Mouse (Mus musculus): ENCODE measurements at regions not wholly inside any gene's neighbourhood (a gene's known extent, or its start where the extent isn't known, plus 50 kb on each side); places are given as distances from the start of the nearest gene placed in this dataset.
A peak's percentile ranks its signal among the peaks of the same experiment; 100 is the strongest.

DNA sequence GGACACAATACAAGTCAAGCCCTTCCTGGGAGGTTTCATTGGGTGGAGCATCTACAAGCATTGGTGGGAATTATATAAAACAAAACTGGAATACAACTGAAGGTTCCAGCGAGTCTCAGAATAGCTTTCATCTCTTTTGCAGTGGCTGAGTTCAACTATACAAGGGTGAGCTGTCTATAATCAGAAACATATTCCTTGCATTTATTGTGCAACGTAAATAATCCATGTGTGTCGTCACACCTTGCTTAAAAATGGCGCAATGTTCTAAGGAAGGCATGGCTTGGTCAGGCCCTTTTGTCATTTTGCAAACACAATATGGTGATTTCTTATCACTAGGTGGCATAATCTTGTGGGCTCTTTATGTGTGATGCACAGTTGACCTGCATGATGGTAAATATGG is 320.8 kb upstream of the Sox11 start:
- Histone ChIP-seq H3K36me3 (no peaks in the 10 kb centered on the region), H3K4me2 (no peak overlapping the region), H3K27me3 (no peaks in the 10 kb centered on the region), H3K4me1 (replicated peaks) (peaks cover 30% of the 10 kb centered on the region), H3K9me3 (replicated peaks) (no peaks in the 10 kb centered on the region), H3K4me3 (replicated peaks) (no peak overlapping the region), H3K27ac (no peak overlapping the region), H3K9ac (no peak overlapping the region)
- no peak for ATAC-seq (ENCODE audit: low read depth)
- 71% methylated on average over 4 of the region's 4 CpGs for WGBS (ENCODE audit: insufficient replicate concordance)
- no peak for DNase-seq

DNA sequence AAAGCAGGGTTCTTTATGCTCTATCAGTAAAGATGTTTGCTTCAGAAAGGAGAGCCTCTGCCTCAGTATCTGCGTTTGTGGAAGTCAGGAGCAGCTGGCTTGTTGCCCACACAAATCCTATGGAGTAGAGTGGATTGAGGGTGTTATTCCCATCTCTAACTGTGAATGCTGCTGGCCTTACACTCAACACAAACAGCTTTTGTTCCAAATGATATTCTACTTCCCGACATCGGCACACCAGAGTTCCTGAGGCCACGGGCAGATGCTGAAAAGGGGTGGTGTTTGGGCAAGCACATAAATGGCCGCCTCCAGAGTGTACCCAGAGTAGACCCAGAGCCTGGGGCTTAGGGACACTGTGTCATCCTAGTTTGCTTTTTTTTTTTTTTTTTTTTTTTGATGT is 320.3 kb upstream of the Sox11 start:
- H3K9ac ChIP-seq = no peak overlapping the region
- DNase-seq (no peak), ATAC-seq (ENCODE audit: low read depth) (no peak)
- WGBS (ENCODE audit: insufficient replicate concordance) = 73% methylated on average over 5 of the region's 5 CpGs
- no peaks in the 10 kb centered on the region for H3K36me3 ChIP-seq
- H3K4me2 ChIP-seq = no peak overlapping the region
- H3K27ac ChIP-seq = no peak overlapping the region
- no peaks in the 10 kb centered on the region for H3K27me3 ChIP-seq
- H3K9me3 ChIP-seq (replicated peaks) = no peaks in the 10 kb centered on the region
- no peak overlapping the region for H3K4me3 ChIP-seq (replicated peaks)
- peaks cover 30% of the 10 kb centered on the region for H3K4me1 ChIP-seq (replicated peaks)

DNA sequence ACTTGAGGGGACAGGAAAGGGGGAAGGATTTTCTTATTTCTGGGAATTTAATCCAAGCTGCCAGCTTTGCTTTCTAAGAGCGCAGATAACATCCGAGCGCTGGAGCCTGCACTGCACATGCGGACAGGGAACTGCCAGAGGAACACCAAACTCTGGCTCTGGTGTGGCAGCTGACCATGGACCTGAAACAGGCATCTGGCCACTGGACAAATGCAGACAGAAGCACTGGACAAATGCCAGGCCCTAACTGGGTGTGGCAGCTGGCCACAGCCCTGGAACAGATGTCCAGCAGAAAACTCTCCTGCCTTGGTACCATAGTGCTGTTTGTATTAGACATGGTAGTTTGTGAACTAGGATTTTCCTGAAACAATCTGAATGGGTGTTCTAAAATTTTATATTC is 315.2 kb upstream of the Sox11 start:
- H3K27ac ChIP-seq = no peak overlapping the region
- no peak for ATAC-seq (ENCODE audit: low read depth)
- H3K4me3 ChIP-seq (replicated peaks) = no peak overlapping the region
- H3K27me3 ChIP-seq = no peaks in the 10 kb centered on the region
- H3K9me3 ChIP-seq (replicated peaks) = no peaks in the 10 kb centered on the region
- DNase-seq = no peak
- WGBS (ENCODE audit: insufficient replicate concordance) = 80% methylated on average over 4 of the region's 4 CpGs
- H3K4me2 ChIP-seq = no peak overlapping the region
- H3K9ac ChIP-seq = no peak overlapping the region
- H3K4me1 ChIP-seq (replicated peaks) = peaks cover 11% of the 10 kb centered on the region
- no peaks in the 10 kb centered on the region for H3K36me3 ChIP-seq

DNA sequence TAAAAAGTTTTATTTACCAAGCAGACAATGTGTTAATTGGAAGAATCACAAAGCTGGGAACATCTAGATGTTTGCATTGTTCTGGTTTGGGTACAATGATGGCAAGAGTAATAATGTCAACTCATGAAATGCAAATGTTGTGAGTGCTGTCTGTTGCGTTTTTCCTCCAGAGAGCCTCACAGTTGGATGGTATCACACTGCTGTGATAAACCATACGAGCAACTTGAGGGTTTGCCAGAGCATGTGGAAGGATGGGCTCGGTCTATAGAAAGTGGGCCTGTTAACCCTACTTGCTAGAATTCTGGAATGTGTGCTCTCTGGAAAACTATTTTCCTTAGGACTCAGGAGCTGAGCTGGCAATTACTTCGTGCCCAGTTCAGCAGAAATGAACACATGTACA is 311.2 kb upstream of the Sox11 start:
- ATAC-seq (ENCODE audit: low read depth) = no peak
- Histone ChIP-seq H3K27ac (no peak overlapping the region), H3K36me3 (no peaks in the 10 kb centered on the region), H3K4me2 (no peak overlapping the region), H3K27me3 (no peaks in the 10 kb centered on the region), H3K4me3 (replicated peaks) (no peak overlapping the region), H3K9ac (no peak overlapping the region), H3K9me3 (replicated peaks) (no peaks in the 10 kb centered on the region), H3K4me1 (replicated peaks) (no peaks in the 10 kb centered on the region)
- WGBS (ENCODE audit: insufficient replicate concordance) = 59% methylated on average over 4 of the region's 4 CpGs
- no peak for DNase-seq

DNA sequence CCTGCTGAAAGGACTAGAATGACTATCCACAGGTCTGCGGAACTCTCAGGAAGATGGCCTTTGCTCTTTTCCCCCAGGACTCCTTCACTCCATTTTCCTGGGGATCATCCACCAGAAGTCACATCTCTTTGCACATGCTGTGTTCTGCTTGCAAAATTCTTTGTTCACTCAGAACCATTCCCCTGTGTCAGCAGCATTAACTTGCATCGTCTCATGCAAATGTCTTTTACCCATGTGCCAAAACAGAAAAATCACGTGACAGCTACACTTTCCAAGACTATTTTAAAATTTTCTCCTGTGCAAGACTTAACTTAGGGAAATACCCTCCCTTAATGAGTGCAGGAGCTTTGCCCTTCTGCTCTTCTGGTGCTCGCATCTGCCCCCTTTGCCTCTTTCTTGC is 306.2 kb upstream of the Sox11 start:
- Histone ChIP-seq H3K27ac (no peak overlapping the region), H3K27me3 (no peaks in the 10 kb centered on the region), H3K9ac (no peak overlapping the region), H3K4me1 (replicated peaks) (no peaks in the 10 kb centered on the region), H3K36me3 (no peaks in the 10 kb centered on the region), H3K9me3 (replicated peaks) (no peaks in the 10 kb centered on the region), H3K4me3 (replicated peaks) (no peak overlapping the region), H3K4me2 (no peak overlapping the region)
- DNase-seq = no peak
- whole genome bisulfite sequencing (ENCODE audit: insufficient replicate concordance) = 65% methylated on average over 4 of the region's 4 CpGs
- ATAC-seq (ENCODE audit: low read depth) = no peak

DNA sequence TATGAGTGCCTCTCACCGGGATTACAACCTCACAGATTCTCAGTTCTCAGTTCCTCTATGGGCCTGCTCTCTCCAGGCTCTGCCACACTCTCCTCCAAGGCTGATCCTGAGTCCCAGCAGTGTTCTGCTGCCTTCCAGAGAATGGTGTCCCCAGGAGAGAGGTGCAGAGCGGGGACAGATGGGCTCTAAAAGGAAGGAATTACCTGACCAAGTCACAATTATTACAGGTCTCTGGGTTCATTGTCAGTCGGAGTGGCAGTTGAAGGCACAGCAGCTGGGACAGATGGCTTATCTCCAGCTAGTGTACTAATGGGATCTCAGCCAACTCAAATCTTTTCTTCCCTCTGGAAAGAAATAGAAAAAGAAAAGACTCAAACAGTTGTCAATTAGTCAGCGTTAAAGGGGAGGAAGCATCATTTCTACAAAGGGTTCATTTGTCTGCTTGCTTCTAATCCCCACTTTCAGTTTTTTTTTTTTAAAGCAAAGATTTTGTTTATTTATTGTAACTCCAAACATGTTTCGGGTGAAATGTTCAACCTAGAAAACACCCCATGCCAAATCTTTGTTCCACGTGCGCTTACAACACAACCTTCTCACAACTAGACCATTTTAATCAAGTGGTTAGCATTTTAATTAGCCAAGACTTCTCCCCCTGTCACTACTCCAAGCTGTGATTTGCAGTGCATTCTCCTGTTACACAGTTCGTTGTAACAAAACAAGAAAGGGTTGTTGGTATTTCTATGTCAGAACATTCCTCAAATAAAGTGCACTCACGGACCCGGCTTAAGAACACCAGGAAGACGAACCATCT is 304.3 kb upstream of the Sox11 start:
- Histone ChIP-seq H3K9ac (no peak overlapping the region), H3K27me3 (no peaks in the 10 kb centered on the region), H3K4me3 (replicated peaks) (no peak overlapping the region), H3K4me2 (no peak overlapping the region), H3K36me3 (no peaks in the 10 kb centered on the region), H3K4me1 (replicated peaks) (no peaks in the 10 kb centered on the region), H3K27ac (no peak overlapping the region), H3K9me3 (replicated peaks) (no peaks in the 10 kb centered on the region)
- ATAC-seq (ENCODE audit: low read depth) = no peak
- 70% methylated on average over 11 of the region's 11 CpGs for WGBS (ENCODE audit: insufficient replicate concordance)
- DNase-seq = no peak

DNA sequence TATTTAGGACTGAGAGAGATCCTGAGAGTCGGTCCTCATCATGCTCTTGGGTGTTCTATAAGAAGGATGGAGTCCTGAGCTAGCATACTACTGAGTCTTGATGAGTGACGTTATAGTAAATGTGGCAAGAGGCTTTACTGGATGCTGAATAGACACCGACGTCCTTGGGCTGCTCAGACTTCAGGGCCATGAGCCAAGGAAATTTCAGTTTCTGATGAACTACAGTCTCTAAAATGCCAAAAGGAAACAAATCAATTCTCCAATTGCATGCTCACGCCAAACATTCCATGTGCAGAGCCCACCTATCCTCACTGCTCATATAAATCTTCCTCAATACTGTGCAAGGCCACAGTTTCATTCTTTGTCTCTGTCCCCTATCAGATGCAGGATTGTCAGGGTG is 277.2 kb upstream of the Sox11 start:
- H3K4me3 ChIP-seq (replicated peaks) = no peak overlapping the region

DNA sequence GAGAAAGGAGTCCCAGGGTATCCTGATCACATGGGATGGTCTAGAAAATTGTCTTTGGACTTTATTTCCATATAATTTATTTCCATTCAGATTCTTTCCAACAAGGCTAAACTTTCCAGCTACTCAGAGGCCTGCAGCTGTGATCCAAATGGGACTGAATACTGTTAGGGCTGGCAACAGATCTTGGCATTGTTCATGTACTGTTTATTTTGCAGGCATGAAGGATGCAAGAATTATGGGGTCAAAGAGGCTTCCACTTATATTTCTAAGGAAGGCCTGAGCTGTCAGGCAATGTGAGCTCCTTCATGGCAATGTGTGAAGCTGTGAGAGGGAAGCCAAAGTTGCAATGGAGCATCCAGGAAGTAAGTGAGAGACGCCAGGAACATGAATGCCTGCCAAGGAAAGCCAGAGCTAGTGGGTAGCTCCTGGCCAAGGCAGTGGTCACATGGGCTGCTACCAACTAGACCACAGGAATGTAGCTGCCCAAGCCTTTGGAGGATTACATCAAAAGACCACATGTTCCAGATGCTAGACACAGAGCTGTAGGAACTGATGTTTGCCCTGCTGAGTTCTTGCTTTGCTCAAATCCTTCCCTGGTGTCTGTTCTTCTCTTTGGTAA is 261.8 kb upstream of the Sox11 start:
- WGBS (ENCODE audit: insufficient replicate concordance) = 10% methylated on average over 1 of the region's 1 CpGs
- no peak for DNase-seq

More for the DNA sequence above, 277.2 kb upstream of the Sox11 start:
- Histone ChIP-seq H3K27ac (no peak overlapping the region), H3K9ac (no peak overlapping the region), H3K36me3 (no peaks in the 10 kb centered on the region), H3K9me3 (replicated peaks) (no peaks in the 10 kb centered on the region), H3K4me1 (replicated peaks) (no peaks in the 10 kb centered on the region), H3K4me2 (no peak overlapping the region), H3K27me3 (no peaks in the 10 kb centered on the region)
- ATAC-seq (ENCODE audit: low read depth) (no peak), DNase-seq (no peak)
- WGBS (ENCODE audit: insufficient replicate concordance) = 76% methylated on average over 5 of the region's 5 CpGs

DNA sequence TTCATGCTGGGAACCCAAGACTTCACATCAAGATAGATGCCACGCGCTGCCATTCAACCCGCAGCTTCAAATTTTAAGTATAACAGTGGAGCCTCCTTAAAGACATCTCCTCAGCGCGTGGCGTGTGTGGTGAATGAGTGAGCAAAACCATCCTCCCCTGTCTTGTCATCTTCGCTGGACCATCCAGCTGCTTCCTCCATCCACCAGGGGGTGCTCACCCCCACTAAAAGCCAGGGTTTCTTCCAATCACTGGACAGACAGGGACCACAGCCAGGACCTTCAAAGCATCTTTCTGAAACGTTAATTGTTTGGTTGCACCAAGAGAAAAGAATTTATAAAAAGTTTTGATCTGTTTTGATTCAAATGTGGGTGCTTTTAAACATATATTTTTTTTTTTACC is 256.8 kb upstream of the Sox11 start:
- DNase-seq = peak; percentile 4
- ATAC-seq (ENCODE audit: low read depth) = no peak
- 20% methylated on average over 8 of the region's 8 CpGs for WGBS (ENCODE audit: insufficient replicate concordance)
- Histone ChIP-seq H3K4me2 (no peak overlapping the region), H3K9me3 (replicated peaks) (no peaks in the 10 kb centered on the region), H3K36me3 (no peaks in the 10 kb centered on the region), H3K27ac (no peak overlapping the region), H3K4me1 (replicated peaks) (no peaks in the 10 kb centered on the region), H3K4me3 (replicated peaks) (no peak overlapping the region), H3K9ac (no peak overlapping the region), H3K27me3 (no peaks in the 10 kb centered on the region)

More for the DNA sequence above, 261.8 kb upstream of the Sox11 start:
- H3K4me1 ChIP-seq (replicated peaks) = no peaks in the 10 kb centered on the region
- no peaks in the 10 kb centered on the region for H3K9me3 ChIP-seq (replicated peaks)
- no peak overlapping the region for H3K4me3 ChIP-seq (replicated peaks)
- no peak overlapping the region for H3K4me2 ChIP-seq
- no peaks in the 10 kb centered on the region for H3K27me3 ChIP-seq
- no peak overlapping the region for H3K27ac ChIP-seq
- no peaks in the 10 kb centered on the region for H3K36me3 ChIP-seq
- no peak overlapping the region for H3K9ac ChIP-seq
- no peak for ATAC-seq (ENCODE audit: low read depth)

DNA sequence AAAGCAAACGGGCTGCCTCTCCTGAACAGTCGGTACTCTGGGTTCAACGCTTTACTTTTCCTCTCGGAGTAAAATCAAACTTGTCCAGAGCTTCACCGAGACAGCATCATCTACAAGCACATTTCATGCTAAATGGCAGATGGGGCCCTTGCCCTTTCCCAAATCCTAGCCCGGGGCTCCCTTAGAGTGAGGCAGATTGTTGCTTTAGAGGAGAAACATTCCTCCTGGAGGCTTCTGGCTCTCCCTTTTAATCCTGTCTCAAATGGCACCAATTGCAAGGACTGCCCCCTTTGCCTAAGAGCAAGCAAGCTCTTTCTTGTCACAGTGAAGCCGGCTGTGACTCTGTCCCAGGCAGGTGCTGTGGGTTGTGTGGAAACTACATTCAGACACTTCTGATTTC is 255.5 kb upstream of the Sox11 start:
- Histone ChIP-seq H3K36me3 (no peaks in the 10 kb centered on the region), H3K4me1 (replicated peaks) (no peaks in the 10 kb centered on the region), H3K9me3 (replicated peaks) (no peaks in the 10 kb centered on the region), H3K4me3 (replicated peaks) (no peak overlapping the region), H3K27me3 (no peaks in the 10 kb centered on the region), H3K4me2 (no peak overlapping the region), H3K9ac (no peak overlapping the region), H3K27ac (no peak overlapping the region)
- ATAC-seq (ENCODE audit: low read depth) = no peak
- DNase-seq = no peak
- 66% methylated on average over 7 of the region's 7 CpGs for WGBS (ENCODE audit: insufficient replicate concordance)

DNA sequence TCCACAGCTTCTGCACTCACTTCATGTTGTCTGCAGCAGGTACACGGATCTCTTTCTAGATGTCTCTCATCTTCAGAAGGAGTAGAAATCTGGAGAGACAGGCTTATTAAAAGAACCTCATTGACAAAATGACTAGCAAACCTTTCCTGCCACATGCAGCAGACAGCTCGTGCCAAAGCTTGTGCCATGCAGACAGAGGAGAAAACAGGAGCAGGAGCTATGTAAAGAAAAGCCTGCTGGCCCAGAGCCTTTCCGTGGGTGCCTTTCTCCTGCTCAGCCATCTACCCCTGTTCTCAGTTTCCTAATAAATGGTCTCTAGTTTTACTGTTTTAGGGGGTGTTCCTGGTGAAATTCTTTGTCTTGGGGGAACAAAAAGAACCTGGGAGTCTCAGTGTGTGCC is 254.9 kb upstream of the Sox11 start:
- Histone ChIP-seq H3K4me2 (no peak overlapping the region), H3K9ac (no peak overlapping the region), H3K9me3 (replicated peaks) (no peaks in the 10 kb centered on the region), H3K4me3 (replicated peaks) (no peak overlapping the region), H3K4me1 (replicated peaks) (no peaks in the 10 kb centered on the region), H3K27me3 (no peaks in the 10 kb centered on the region), H3K36me3 (no peaks in the 10 kb centered on the region), H3K27ac (no peak overlapping the region)
- ATAC-seq (ENCODE audit: low read depth) (no peak), DNase-seq (no peak)
- 43% methylated on average over 3 of the region's 3 CpGs for WGBS (ENCODE audit: insufficient replicate concordance)

DNA sequence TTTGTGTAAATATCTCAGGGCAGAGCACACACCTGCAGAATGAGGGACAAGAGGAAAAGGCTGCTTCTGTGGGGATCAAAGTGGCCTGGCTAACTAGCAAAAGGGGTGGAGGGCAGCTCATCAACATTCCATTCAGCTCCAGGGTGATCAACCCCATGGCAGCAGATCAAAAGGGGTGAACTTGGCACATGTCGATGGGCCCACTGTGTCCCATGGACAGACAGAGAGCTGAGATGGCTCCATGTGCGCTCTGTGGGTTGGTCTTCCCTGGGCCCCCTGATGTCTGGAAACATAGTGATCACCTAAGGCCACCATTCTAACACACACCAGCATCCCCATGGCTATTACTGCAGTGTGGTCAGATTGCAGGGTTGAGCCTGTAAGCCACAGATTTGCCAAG is 253.2 kb upstream of the Sox11 start:
- H3K9me3 ChIP-seq (replicated peaks) = no peaks in the 10 kb centered on the region
- ATAC-seq (ENCODE audit: low read depth) = no peak
- no peaks in the 10 kb centered on the region for H3K4me1 ChIP-seq (replicated peaks)
- DNase-seq = no peak
- 65% methylated on average over 2 of the region's 2 CpGs for WGBS (ENCODE audit: insufficient replicate concordance)
- H3K4me2 ChIP-seq = no peak overlapping the region
- H3K4me3 ChIP-seq (replicated peaks) = no peak overlapping the region
- no peaks in the 10 kb centered on the region for H3K27me3 ChIP-seq
- H3K36me3 ChIP-seq = no peaks in the 10 kb centered on the region
- H3K27ac ChIP-seq = no peak overlapping the region
- no peak overlapping the region for H3K9ac ChIP-seq
